Mouse (Mus musculus): Measurements from ENCODE around the gene Coro2b. TPM values are rescaled to one million over a fixed set of nuclear protein-coding genes. Genes with fewer than 3 reads are reported as not detected.

Gene Coro2b
- polyA plus RNA-seq, 1 experiment from 2014 or later: 10.3 TPM

DNA sequence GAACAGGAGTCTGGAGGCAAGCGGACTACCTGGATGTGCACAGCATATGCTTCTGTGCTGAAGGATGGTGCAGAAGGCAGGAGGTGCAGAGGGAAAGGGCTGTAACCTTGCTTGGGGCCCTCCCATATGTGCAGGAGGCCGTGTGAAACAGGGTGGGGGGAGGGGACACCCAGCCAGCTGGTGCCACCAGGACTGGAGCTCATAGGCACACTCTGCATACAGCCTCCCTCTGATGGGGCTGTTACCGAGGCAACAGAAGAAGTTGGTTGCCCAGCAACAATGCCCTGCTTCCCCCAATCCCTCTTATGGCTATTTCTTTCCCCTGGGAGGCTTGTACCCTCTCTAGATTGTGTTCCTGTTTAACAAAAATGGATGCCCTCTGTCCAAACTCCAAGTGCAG is 17.8 kb upstream of the Coro2b start:
- H3K4me1 ChIP-seq: no peaks in the 10 kb centered on the region
- no peak overlapping the region for H3K9ac ChIP-seq
- no peak overlapping the region for H3K4me2 ChIP-seq (replicated peaks)
- H3K4me3 ChIP-seq (replicated peaks): no peak overlapping the region
- WGBS: 63% methylated on average over 3 of the region's 3 CpGs
- H3K9me3 ChIP-seq (replicated peaks): no peaks in the 10 kb centered on the region
- no peaks in the 10 kb centered on the region for H3K36me3 ChIP-seq
- H3K27me3 ChIP-seq: no peaks in the 10 kb centered on the region
- 0 out of 2 replicates have a peak, but pooled peaks have one; percentile 8 for ATAC-seq (ENCODE audit: insufficient number of reproducible peaks, low FRiP score, low TSS enrichment, low read depth)
- H3K27ac ChIP-seq (replicated peaks): no peak overlapping the region

DNA sequence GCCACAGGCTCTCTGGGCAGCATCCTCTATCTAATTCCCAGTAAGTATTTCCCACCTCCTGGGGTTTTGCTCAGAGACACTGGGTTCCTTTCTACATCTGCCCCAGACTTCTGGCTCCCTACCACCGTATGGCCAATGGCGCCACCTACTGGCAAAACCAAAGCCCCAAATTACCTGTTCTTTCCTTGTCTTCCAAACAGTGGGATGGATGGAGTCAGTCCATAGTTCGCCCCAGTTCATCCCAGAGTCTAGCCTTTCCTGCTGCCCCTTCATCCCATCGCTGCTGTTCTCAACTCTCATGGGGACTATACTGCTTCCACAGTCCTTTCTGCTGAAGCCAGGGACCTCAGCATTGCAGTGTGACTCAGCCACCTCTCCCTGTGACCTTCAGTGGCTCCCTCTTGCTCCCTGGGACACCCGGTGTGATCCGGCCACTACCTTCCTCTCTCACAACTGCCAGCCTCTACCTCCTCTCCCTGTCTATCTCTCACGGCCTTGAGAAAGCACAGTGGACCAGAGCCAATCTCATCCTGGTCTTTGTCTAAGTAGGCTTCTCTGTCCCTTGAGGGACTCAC is 16.6 kb upstream of the Coro2b start:
- Histone ChIP-seq H3K36me3 (no peaks in the 10 kb centered on the region), H3K27me3 (no peaks in the 10 kb centered on the region), H3K4me1 (no peaks in the 10 kb centered on the region), H3K9me3 (replicated peaks) (no peaks in the 10 kb centered on the region), H3K9ac (no peak overlapping the region), H3K27ac (replicated peaks) (no peak overlapping the region), H3K4me2 (replicated peaks) (no peak overlapping the region), H3K4me3 (replicated peaks) (no peak overlapping the region)
- 41% methylated on average over 7 of the region's 7 CpGs for WGBS
- ATAC-seq (ENCODE audit: insufficient number of reproducible peaks, low FRiP score, low TSS enrichment, low read depth): no peak

DNA sequence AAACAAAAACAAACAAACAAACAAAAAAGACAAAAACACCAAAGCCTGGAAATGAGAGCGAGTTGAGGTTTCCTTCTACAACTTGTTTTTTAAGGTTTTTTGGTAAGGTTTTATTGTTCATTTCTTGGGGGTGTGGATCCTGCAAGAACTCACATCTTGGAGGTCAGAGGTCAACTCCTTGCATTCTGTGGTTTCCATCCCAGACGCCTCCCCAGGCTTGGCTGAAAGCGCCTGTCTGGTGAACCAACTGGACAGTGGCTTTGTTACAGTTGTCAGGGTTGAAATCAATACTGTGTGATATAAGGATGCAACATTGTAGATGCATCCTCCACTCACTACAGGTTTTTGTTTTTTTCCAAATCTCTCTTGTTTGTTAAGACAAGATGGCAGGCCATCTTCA is 14.7 kb upstream of the Coro2b start:
- no peak for ATAC-seq (ENCODE audit: insufficient number of reproducible peaks, low FRiP score, low TSS enrichment, low read depth)
- Histone ChIP-seq H3K4me2 (replicated peaks) (no peak overlapping the region), H3K9me3 (replicated peaks) (no peaks in the 10 kb centered on the region), H3K4me3 (replicated peaks) (no peak overlapping the region), H3K27me3 (no peaks in the 10 kb centered on the region), H3K36me3 (no peaks in the 10 kb centered on the region), H3K27ac (replicated peaks) (no peak overlapping the region), H3K4me1 (no peaks in the 10 kb centered on the region), H3K9ac (no peak overlapping the region)
- 75% methylated on average over 3 of the region's 3 CpGs for WGBS

DNA sequence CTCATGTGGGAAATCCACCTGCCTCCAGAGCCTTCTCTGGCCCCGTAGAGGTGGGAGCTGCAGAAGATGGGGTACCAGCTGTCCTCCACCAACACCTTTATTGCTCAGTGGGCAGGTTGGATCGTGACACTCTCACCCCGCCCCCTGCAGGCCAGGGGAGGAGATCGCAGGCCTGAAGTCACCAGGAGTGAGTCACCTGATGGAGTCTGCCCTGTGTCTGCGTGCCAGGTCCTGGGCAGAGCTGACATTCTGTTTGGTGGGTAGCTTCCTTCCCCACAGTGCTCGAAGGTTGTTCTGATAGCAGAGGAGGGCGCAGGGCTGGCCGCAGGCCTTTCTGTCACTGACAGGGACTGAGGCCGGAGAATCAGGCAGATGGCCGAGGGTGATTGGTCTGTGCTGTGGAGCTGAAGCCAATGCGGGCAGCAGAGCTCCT is 13.8 kb upstream of the Coro2b start:
- Histone ChIP-seq H3K4me2 (replicated peaks) (no peak overlapping the region), H3K9me3 (replicated peaks) (no peaks in the 10 kb centered on the region), H3K27me3 (no peaks in the 10 kb centered on the region), H3K36me3 (no peaks in the 10 kb centered on the region), H3K27ac (replicated peaks) (no peak overlapping the region), H3K4me1 (no peaks in the 10 kb centered on the region), H3K9ac (no peak overlapping the region), H3K4me3 (replicated peaks) (no peak overlapping the region)
- 44% methylated on average over 11 of the region's 11 CpGs for WGBS
- 0 out of 2 replicates have a peak, but pooled peaks have one; percentile 34 for ATAC-seq (ENCODE audit: insufficient number of reproducible peaks, low FRiP score, low TSS enrichment, low read depth)

DNA sequence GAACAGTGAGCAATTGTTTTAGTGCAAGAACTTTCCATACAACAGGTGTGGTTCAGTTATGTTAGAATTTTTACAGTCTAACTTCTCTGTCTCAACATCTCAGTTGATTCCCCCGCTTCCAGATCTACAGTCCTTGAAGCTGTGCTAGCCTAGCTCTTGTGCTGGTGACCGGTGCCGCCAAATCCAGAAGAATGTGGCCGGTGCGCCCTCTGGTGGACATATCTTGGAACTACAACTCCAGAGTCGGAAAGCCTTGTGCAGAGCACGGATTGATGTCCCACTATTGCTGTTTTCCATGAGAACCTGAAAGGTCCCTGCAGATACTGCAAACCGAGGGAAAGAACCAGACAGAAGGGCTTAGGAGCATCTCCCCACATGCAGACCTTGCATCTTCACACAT is 13.0 kb upstream of the Coro2b start:
- 4% methylated on average over 8 of the region's 8 CpGs for WGBS
- ATAC-seq (ENCODE audit: insufficient number of reproducible peaks, low FRiP score, low TSS enrichment, low read depth): no peak
- Histone ChIP-seq H3K4me2 (replicated peaks) (no peak overlapping the region), H3K27me3 (no peaks in the 10 kb centered on the region), H3K4me1 (no peaks in the 10 kb centered on the region), H3K9me3 (replicated peaks) (no peaks in the 10 kb centered on the region), H3K27ac (replicated peaks) (no peak overlapping the region), H3K36me3 (no peaks in the 10 kb centered on the region), H3K9ac (no peak overlapping the region), H3K4me3 (replicated peaks) (no peak overlapping the region)

DNA sequence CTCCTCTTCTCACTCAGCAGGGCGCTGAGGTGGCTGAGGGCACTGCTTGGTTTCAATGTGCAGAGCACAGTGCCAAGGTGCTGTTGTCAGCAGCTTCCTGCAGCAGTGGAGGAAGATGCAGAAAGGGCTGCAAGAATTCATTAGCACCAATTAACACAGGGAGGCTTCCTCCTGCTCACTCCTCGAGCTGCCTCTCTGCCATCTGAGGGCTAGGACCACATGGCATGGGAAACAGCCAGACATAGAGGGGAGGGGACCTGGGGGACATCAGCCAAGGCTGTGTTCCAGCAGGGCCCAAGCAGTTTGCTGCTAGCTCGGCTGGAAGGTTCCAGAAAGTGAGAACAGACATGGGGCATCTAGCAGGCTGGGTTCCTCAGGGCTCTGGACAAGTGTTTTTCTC is 10.6 kb upstream of the Coro2b start:
- no peaks in the 10 kb centered on the region for H3K27me3 ChIP-seq
- no peak overlapping the region for H3K4me2 ChIP-seq (replicated peaks)
- no peaks in the 10 kb centered on the region for H3K4me1 ChIP-seq
- H3K9me3 ChIP-seq (replicated peaks): no peaks in the 10 kb centered on the region
- H3K9ac ChIP-seq: no peak overlapping the region
- no peaks in the 10 kb centered on the region for H3K36me3 ChIP-seq
- 68% methylated on average over 3 of the region's 3 CpGs for WGBS
- no peak overlapping the region for H3K4me3 ChIP-seq (replicated peaks)
- no peak for ATAC-seq (ENCODE audit: insufficient number of reproducible peaks, low FRiP score, low TSS enrichment, low read depth)
- no peak overlapping the region for H3K27ac ChIP-seq (replicated peaks)

DNA sequence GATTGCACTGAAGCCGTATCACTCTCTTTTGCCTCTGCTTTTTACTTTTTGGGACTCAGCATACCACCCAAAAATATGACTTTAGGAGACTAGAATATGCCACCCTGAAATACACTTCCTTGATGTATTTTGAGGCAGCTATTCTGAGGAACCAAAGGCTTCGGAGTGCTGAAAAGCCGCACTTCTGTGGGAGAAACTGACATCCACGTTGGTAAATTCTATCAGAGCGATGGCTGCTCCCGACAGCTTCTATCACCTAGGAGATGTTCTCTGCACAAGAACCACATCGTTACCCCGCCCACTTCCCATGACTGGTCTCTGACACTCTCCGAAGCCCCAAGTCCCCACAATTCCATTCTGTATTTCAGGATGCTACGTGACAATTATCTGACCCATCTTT is 8.0 kb upstream of the Coro2b start:
- ATAC-seq (ENCODE audit: insufficient number of reproducible peaks, low FRiP score, low TSS enrichment, low read depth): no peak
- no peak overlapping the region for H3K4me3 ChIP-seq (replicated peaks)
- peaks cover 18% of the 10 kb centered on the region for H3K4me1 ChIP-seq
- H3K36me3 ChIP-seq: no peaks in the 10 kb centered on the region
- H3K4me2 ChIP-seq (replicated peaks): no peak overlapping the region
- H3K27me3 ChIP-seq: no peaks in the 10 kb centered on the region
- H3K27ac ChIP-seq (replicated peaks): no peak overlapping the region
- WGBS: 59% methylated on average over 10 of the region's 10 CpGs
- no peaks in the 10 kb centered on the region for H3K9me3 ChIP-seq (replicated peaks)
- no peak overlapping the region for H3K9ac ChIP-seq

DNA sequence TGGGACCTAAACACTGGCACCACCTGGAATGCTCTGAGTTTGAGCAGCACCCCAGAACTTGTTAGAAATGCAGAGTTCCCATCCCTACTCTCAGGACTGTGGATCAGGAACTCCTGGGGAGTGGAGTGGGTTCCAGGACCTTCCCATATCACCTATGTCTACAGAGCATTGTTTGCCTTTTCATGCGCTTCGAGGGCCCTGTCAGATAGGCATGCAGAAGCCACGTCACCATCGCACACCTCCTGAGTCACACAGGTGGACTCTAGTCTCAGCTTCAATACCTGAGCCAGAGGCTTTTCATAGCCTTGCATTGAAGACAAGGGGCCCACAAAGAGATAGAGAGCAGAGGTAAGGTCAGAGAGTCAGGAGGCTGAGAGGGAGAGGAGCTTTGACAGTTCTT is 7.0 kb upstream of the Coro2b start:
- no peak for ATAC-seq (ENCODE audit: insufficient number of reproducible peaks, low FRiP score, low TSS enrichment, low read depth)
- no peak overlapping the region for H3K4me2 ChIP-seq (replicated peaks)
- no peak overlapping the region for H3K27ac ChIP-seq (replicated peaks)
- H3K27me3 ChIP-seq: no peaks in the 10 kb centered on the region
- WGBS: 87% methylated on average over 4 of the region's 4 CpGs
- peaks cover 18% of the 10 kb centered on the region for H3K4me1 ChIP-seq
- no peaks in the 10 kb centered on the region for H3K36me3 ChIP-seq
- no peaks in the 10 kb centered on the region for H3K9me3 ChIP-seq (replicated peaks)
- H3K9ac ChIP-seq: no peak overlapping the region
- H3K4me3 ChIP-seq (replicated peaks): no peak overlapping the region

DNA sequence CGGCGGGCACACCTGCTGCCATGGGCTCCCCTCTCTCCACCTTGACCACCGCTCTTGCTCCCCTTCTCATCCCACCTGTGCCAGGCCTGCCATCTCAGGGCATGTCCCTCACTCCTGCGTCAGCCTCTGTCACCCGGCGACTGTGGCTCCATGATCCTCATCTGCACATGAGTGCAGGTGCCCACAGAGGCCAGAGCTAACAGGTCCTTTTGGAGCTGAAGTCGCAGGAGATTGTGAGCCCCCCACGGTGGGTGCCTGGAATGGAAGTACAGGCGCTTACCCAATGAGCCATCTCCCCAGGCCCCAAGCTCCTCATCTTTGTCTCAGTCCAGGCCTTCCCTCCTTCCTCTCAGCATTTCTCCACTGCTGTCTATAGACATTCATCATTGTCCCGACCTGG is 4.8 kb upstream of the Coro2b start:
- ATAC-seq (ENCODE audit: insufficient number of reproducible peaks, low FRiP score, low TSS enrichment, low read depth): no peak
- H3K27ac ChIP-seq (replicated peaks): no peak overlapping the region
- 65% methylated on average over 10 of the region's 10 CpGs for WGBS

DNA sequence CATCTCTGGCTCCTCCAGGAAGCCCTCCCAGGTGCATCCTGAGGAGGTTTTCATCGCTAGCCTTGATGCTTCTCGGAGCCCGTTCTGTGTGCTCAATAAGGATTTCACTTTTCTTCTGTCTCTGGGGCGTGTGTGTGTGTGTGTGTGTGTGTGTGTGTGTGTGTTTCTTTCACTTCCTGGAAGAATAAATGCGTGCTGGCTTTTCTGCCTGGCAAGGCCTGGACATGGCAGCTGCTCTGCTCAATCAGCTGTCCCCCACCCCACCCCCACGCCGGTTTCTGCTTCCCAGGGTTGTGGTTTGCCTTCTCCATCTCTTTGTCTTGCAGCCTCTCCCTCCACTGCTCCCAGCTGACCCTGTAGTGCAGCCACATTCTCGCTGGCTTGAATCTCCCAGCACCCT is 4.3 kb upstream of the Coro2b start:
- Histone ChIP-seq H3K9ac (no peak overlapping the region), H3K4me1 (peaks cover 32% of the 10 kb centered on the region), H3K27me3 (no peaks in the 10 kb centered on the region), H3K27ac (replicated peaks) (peak overlapping the region; percentile 76; the same call in 1 of the 2 replicates), H3K36me3 (no peaks in the 10 kb centered on the region), H3K4me3 (replicated peaks) (no peak overlapping the region), H3K9me3 (replicated peaks) (no peaks in the 10 kb centered on the region), H3K4me2 (replicated peaks) (no peak overlapping the region)
- ATAC-seq (ENCODE audit: insufficient number of reproducible peaks, low FRiP score, low TSS enrichment, low read depth): no peak
- 36% methylated on average over 8 of the region's 8 CpGs for WGBS

More for the DNA sequence above, 4.8 kb upstream of the Coro2b start:
- Histone ChIP-seq H3K4me3 (replicated peaks) (no peak overlapping the region), H3K27me3 (no peaks in the 10 kb centered on the region), H3K4me2 (replicated peaks) (no peak overlapping the region), H3K4me1 (peaks cover 30% of the 10 kb centered on the region), H3K9me3 (replicated peaks) (no peaks in the 10 kb centered on the region), H3K36me3 (no peaks in the 10 kb centered on the region), H3K9ac (no peak overlapping the region)

DNA sequence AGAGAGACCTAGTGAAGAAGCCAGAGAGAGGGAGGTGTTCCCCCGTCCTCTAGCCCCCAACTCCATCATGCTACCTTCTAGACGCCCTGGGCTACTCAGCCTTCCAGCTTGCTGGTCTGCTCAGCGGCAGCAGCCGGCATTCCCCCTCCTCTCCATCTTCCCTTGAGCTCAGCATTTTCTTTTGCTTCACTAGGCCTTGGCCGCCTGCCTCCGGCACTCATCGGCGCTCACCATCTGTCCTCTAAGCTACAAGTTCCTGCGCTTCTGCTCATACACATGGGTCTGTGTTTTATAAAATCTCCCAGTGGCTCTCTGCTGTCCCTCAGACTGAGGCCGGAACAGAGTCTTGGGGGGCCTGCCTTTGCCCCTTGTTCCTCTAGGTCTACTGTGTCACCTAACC is 3.9 kb upstream of the Coro2b start:
- H3K4me3 ChIP-seq (replicated peaks): no peak overlapping the region
- H3K36me3 ChIP-seq: no peaks in the 10 kb centered on the region
- H3K27ac ChIP-seq (replicated peaks): peak overlapping the region; percentile 76
- no peaks in the 10 kb centered on the region for H3K9me3 ChIP-seq (replicated peaks)
- peaks cover 36% of the 10 kb centered on the region for H3K4me1 ChIP-seq
- H3K9ac ChIP-seq: no peak overlapping the region
- no peak overlapping the region for H3K4me2 ChIP-seq (replicated peaks)
- 37% methylated on average over 10 of the region's 10 CpGs for WGBS
- no peak for ATAC-seq (ENCODE audit: insufficient number of reproducible peaks, low FRiP score, low TSS enrichment, low read depth)
- H3K27me3 ChIP-seq: no peaks in the 10 kb centered on the region

DNA sequence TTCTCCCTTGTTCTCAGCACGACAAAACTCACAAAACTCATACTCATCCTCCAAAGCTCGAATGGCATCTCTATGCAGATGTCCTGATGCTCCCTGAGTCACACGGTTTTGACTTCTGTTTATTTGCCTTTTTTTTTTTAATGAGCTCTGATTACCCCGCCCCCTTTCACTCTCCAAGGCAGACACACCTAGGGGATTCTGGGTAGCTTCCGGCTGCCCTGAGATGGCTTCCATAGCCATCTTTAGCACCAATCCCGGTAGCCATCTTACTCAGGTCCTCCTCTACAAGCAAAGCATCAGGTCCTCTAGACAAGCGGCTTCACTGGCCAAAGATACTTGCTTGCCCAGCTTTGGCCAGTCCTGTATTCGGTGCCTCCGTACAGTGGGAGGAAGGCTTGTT is 3.3 kb upstream of the Coro2b start:
- Histone ChIP-seq H3K4me1 (peaks cover 39% of the 10 kb centered on the region), H3K4me2 (replicated peaks) (no peak overlapping the region), H3K9me3 (replicated peaks) (no peaks in the 10 kb centered on the region), H3K36me3 (no peaks in the 10 kb centered on the region), H3K27me3 (no peaks in the 10 kb centered on the region), H3K4me3 (replicated peaks) (no peak overlapping the region), H3K27ac (replicated peaks) (0 out of 2 replicates have a peak overlapping the region, but pooled peaks have one; percentile 11), H3K9ac (no peak overlapping the region)
- WGBS: 77% methylated on average over 9 of the region's 9 CpGs
- ATAC-seq (ENCODE audit: insufficient number of reproducible peaks, low FRiP score, low TSS enrichment, low read depth): no peak

Data from embryonic facial prominence, embryonic 15.5 days (tissue).